Mouse (Mus musculus): Measurements from ENCODE around the gene Scamp2.

GRCm38 (mm10) chr9:57537044-57537727 is 23.6 kb upstream of the Scamp2 start, which contains the start of gene Fam219b:
- peak; percentile 74 for TF ChIP-seq POLR2A (IDR thresholded peaks at IDR 0.05; ENCODE audit: borderline replicate concordance, insufficient read depth, low read length)
- no peak for TF ChIP-seq CTCF (IDR thresholded peaks at IDR 0.05; ENCODE audit: borderline replicate concordance, insufficient read depth, low read depth, low read length)
